Mouse (Mus musculus): ENCODE data around the gene Pdzd7. TPM values are rescaled to one million over a fixed set of nuclear protein-coding genes. Genes with fewer than 3 reads are reported as not detected.
A peak's percentile ranks its signal among the peaks of the same experiment; 100 is the strongest.

Pdzd7 gene
- polyA plus RNA-seq, 1 experiment from 2014 or later = 0.42 TPM

- DNase-seq (ENCODE audit: low spot score) (no peak), ATAC-seq (replicated peaks; ENCODE audit: low FRiP score, low TSS enrichment, low read depth) (no peak)
- Histone ChIP-seq H3K36me3 (ENCODE audit: control insufficient read depth, insufficient read depth, low read length) (peaks cover 49% of the 10 kb centered on the region), H3K4me3 (ENCODE audit: low read depth, low read length) (no peak overlapping the region), H3K27me3 (replicated peaks; ENCODE audit: control insufficient read depth, insufficient read depth, low read length) (no peaks in the 10 kb centered on the region), H3K9ac (ENCODE audit: low read length) (no peak overlapping the region), H3K4me1 (replicated peaks; ENCODE audit: control insufficient read depth, insufficient read depth, low read length) (peaks cover 32% of the 10 kb centered on the region), H3K9me3 (ENCODE audit: control insufficient read depth, low read length) (no peaks in the 10 kb centered on the region), H3K27ac (ENCODE audit: low read depth) (no peak overlapping the region; the same call in 1 of the 2 replicates), H3K4me2 (ENCODE audit: low read length) (no peak overlapping the region)
- 57% methylated on average over 19 of the region's 19 CpGs for WGBS
Measured at GRCm38 (mm10) chr19:45028746-45029145, 16.8 kb downstream of the Pdzd7 start.

GRCm38 (mm10) chr19:45027848-45028247 is 17.7 kb downstream of the Pdzd7 start:
- DNase-seq (ENCODE audit: low spot score) (no peak), ATAC-seq (replicated peaks; ENCODE audit: low FRiP score, low TSS enrichment, low read depth) (no peak)
- Histone ChIP-seq H3K27me3 (replicated peaks; ENCODE audit: control insufficient read depth, insufficient read depth, low read length) (no peaks in the 10 kb centered on the region), H3K27ac (ENCODE audit: low read depth) (no peak overlapping the region), H3K4me3 (ENCODE audit: low read depth, low read length) (no peak overlapping the region), H3K9ac (ENCODE audit: low read length) (no peak overlapping the region), H3K9me3 (ENCODE audit: control insufficient read depth, low read length) (no peaks in the 10 kb centered on the region), H3K4me1 (replicated peaks; ENCODE audit: control insufficient read depth, insufficient read depth, low read length) (peaks cover 31% of the 10 kb centered on the region), H3K4me2 (ENCODE audit: low read length) (no peak overlapping the region), H3K36me3 (ENCODE audit: control insufficient read depth, insufficient read depth, low read length) (peaks cover 54% of the 10 kb centered on the region)
- 85% methylated on average over 6 of the region's 6 CpGs for WGBS

GRCm38 (mm10) chr19:45026958-45027670 is 18.4 kb downstream of the Pdzd7 start:
- ATAC-seq (replicated peaks; ENCODE audit: low FRiP score, low TSS enrichment, low read depth) (no peak), DNase-seq (ENCODE audit: low spot score) (no peak)
- Histone ChIP-seq H3K36me3 (ENCODE audit: control insufficient read depth, insufficient read depth, low read length) (peaks cover 62% of the 10 kb centered on the region), H3K9me3 (ENCODE audit: control insufficient read depth, low read length) (no peaks in the 10 kb centered on the region), H3K4me1 (replicated peaks; ENCODE audit: control insufficient read depth, insufficient read depth, low read length) (peaks cover 27% of the 10 kb centered on the region), H3K4me2 (ENCODE audit: low read length) (no peak overlapping the region), H3K9ac (ENCODE audit: low read length) (no peak overlapping the region), H3K4me3 (ENCODE audit: low read depth, low read length) (no peak overlapping the region), H3K27me3 (replicated peaks; ENCODE audit: control insufficient read depth, insufficient read depth, low read length) (no peaks in the 10 kb centered on the region), H3K27ac (ENCODE audit: low read depth) (no peak overlapping the region)
- 68% methylated on average over 6 of the region's 6 CpGs for WGBS

- DNase-seq (ENCODE audit: low spot score) (no peak), ATAC-seq (replicated peaks; ENCODE audit: low FRiP score, low TSS enrichment, low read depth) (no peak)
- no peak overlapping the region for H3K4me2 ChIP-seq (ENCODE audit: low read length)
- H3K27me3 ChIP-seq (replicated peaks; ENCODE audit: control insufficient read depth, insufficient read depth, low read length) = no peaks in the 10 kb centered on the region
- no peaks in the 10 kb centered on the region for H3K9me3 ChIP-seq (ENCODE audit: control insufficient read depth, low read length)
- WGBS = 88% methylated on average over 37 of the region's 37 CpGs
- H3K9ac ChIP-seq (ENCODE audit: low read length) = no peak overlapping the region
- H3K4me3 ChIP-seq (ENCODE audit: low read depth, low read length) = no peak overlapping the region
- H3K27ac ChIP-seq (ENCODE audit: low read depth) = no peak overlapping the region
- H3K4me1 ChIP-seq (replicated peaks; ENCODE audit: control insufficient read depth, insufficient read depth, low read length) = peaks cover 30% of the 10 kb centered on the region
- H3K36me3 ChIP-seq (ENCODE audit: control insufficient read depth, insufficient read depth, low read length) = peaks cover 72% of the 10 kb centered on the region
Measured at GRCm38 (mm10) chr19:45025937-45026568, 19.5 kb downstream of the Pdzd7 start.

GRCm38 (mm10) chr19:45024775-45025174 is 20.7 kb downstream of the Pdzd7 start:
- WGBS = 83% methylated on average over 20 of the region's 20 CpGs
- peaks cover 77% of the 10 kb centered on the region for H3K36me3 ChIP-seq (ENCODE audit: control insufficient read depth, insufficient read depth, low read length)

GRCm38 (mm10) chr19:45023993-45024392 is 21.5 kb downstream of the Pdzd7 start:
- Histone ChIP-seq H3K36me3 (ENCODE audit: control insufficient read depth, insufficient read depth, low read length) (peaks cover 77% of the 10 kb centered on the region), H3K27me3 (replicated peaks; ENCODE audit: control insufficient read depth, insufficient read depth, low read length) (no peaks in the 10 kb centered on the region), H3K4me3 (ENCODE audit: low read depth, low read length) (no peak overlapping the region), H3K4me1 (replicated peaks; ENCODE audit: control insufficient read depth, insufficient read depth, low read length) (peaks cover 38% of the 10 kb centered on the region), H3K27ac (ENCODE audit: low read depth) (no peak overlapping the region), H3K9me3 (ENCODE audit: control insufficient read depth, low read length) (no peaks in the 10 kb centered on the region), H3K4me2 (ENCODE audit: low read length) (no peak overlapping the region), H3K9ac (ENCODE audit: low read length) (no peak overlapping the region)
- DNase-seq (ENCODE audit: low spot score) = no peak
- ATAC-seq (replicated peaks; ENCODE audit: low FRiP score, low TSS enrichment, low read depth) = no peak
- 82% methylated on average over 11 of the region's 11 CpGs for WGBS

More at GRCm38 (mm10) chr19:45024775-45025174, 20.7 kb downstream of the Pdzd7 start:
- no peak for DNase-seq (ENCODE audit: low spot score)
- Histone ChIP-seq H3K4me3 (ENCODE audit: low read depth, low read length) (no peak overlapping the region), H3K27ac (ENCODE audit: low read depth) (no peak overlapping the region), H3K27me3 (replicated peaks; ENCODE audit: control insufficient read depth, insufficient read depth, low read length) (no peaks in the 10 kb centered on the region), H3K9me3 (ENCODE audit: control insufficient read depth, low read length) (no peaks in the 10 kb centered on the region), H3K4me1 (replicated peaks; ENCODE audit: control insufficient read depth, insufficient read depth, low read length) (peaks cover 33% of the 10 kb centered on the region), H3K4me2 (ENCODE audit: low read length) (no peak overlapping the region), H3K9ac (ENCODE audit: low read length) (no peak overlapping the region)
- ATAC-seq (replicated peaks; ENCODE audit: low FRiP score, low TSS enrichment, low read depth) = no peak

- H3K4me3 ChIP-seq (ENCODE audit: low read depth, low read length) = no peak overlapping the region
- 85% methylated on average over 15 of the region's 15 CpGs for WGBS
- H3K36me3 ChIP-seq (ENCODE audit: control insufficient read depth, insufficient read depth, low read length) = peaks cover 51% of the 10 kb centered on the region
- peaks cover 38% of the 10 kb centered on the region for H3K4me1 ChIP-seq (replicated peaks; ENCODE audit: control insufficient read depth, insufficient read depth, low read length)
- no peak overlapping the region for H3K27ac ChIP-seq (ENCODE audit: low read depth)
- no peaks in the 10 kb centered on the region for H3K9me3 ChIP-seq (ENCODE audit: control insufficient read depth, low read length)
- no peak overlapping the region for H3K4me2 ChIP-seq (ENCODE audit: low read length)
- ATAC-seq (replicated peaks; ENCODE audit: low FRiP score, low TSS enrichment, low read depth) (no peak), DNase-seq (ENCODE audit: low spot score) (no peak)
- no peaks in the 10 kb centered on the region for H3K27me3 ChIP-seq (replicated peaks; ENCODE audit: control insufficient read depth, insufficient read depth, low read length)
- H3K9ac ChIP-seq (ENCODE audit: low read length) = 0 out of 2 replicates have a peak overlapping the region, but pooled peaks have one; percentile 13
Measured at GRCm38 (mm10) chr19:45021362-45021761, 24.2 kb downstream of the Pdzd7 start.

GRCm38 (mm10) chr19:45020348-45020747 is 25.2 kb downstream of the Pdzd7 start:
- peak overlapping the region; percentile 97 for H3K4me2 ChIP-seq (ENCODE audit: low read length)
- H3K9ac ChIP-seq (ENCODE audit: low read length) = no peak overlapping the region
- no peak overlapping the region for H3K4me3 ChIP-seq (ENCODE audit: low read depth, low read length)
- H3K27me3 ChIP-seq (replicated peaks; ENCODE audit: control insufficient read depth, insufficient read depth, low read length) = no peaks in the 10 kb centered on the region
- 54% methylated on average over 6 of the region's 6 CpGs for WGBS
- no peak overlapping the region; the same call in 1 of the 2 replicates for H3K27ac ChIP-seq (ENCODE audit: low read depth)
- ATAC-seq (replicated peaks; ENCODE audit: low FRiP score, low TSS enrichment, low read depth) (no peak), DNase-seq (ENCODE audit: low spot score) (no peak)
- peaks cover 41% of the 10 kb centered on the region for H3K36me3 ChIP-seq (ENCODE audit: control insufficient read depth, insufficient read depth, low read length)
- H3K4me1 ChIP-seq (replicated peaks; ENCODE audit: control insufficient read depth, insufficient read depth, low read length) = peaks cover 38% of the 10 kb centered on the region
- no peaks in the 10 kb centered on the region for H3K9me3 ChIP-seq (ENCODE audit: control insufficient read depth, low read length)
